Mouse (Mus musculus) adrenal gland, postnatal 10 days (tissue): ENCODE measurements at regions not wholly inside any gene's neighbourhood (a gene's known extent, or its start where the extent isn't known, plus 50 kb on each side); places are given as distances from the start of the nearest gene placed in this dataset.

Experiments used
- DNase-seq: peaks from one replicate; pipeline ENCODE4 v3.0.0; 2021; ENCODE audit warnings: mixed read lengths

GRCm38 (mm10) chr13:81852309-81852978 is 69.6 kb downstream of the Cetn3 start:
- no peak for DNase-seq

GRCm38 (mm10) chr13:81856072-81856471 is 73.2 kb downstream of the Cetn3 start:
- DNase-seq: no peak

GRCm38 (mm10) chr13:81860683-81861082 is 77.8 kb downstream of the Cetn3 start:
- DNase-seq: no peak

- DNase-seq: no peak
Observed at GRCm38 (mm10) chr13:81861886-81862600, 79.2 kb downstream of the Cetn3 start.

- DNase-seq: no peak
Observed at GRCm38 (mm10) chr13:81871226-81871625, 88.3 kb downstream of the Cetn3 start.

GRCm38 (mm10) chr13:81885879-81886278 is 103.0 kb downstream of the Cetn3 start:
- no peak for DNase-seq

GRCm38 (mm10) chr13:81930266-81930665 is 147.4 kb downstream of the Cetn3 start:
- DNase-seq: no peak

- DNase-seq: no peak
Observed at GRCm38 (mm10) chr13:81931199-81931598, 148.3 kb downstream of the Cetn3 start.

- no peak for DNase-seq
Observed at GRCm38 (mm10) chr13:81937061-81937460, 154.2 kb downstream of the Cetn3 start.

GRCm38 (mm10) chr13:81944047-81944446 is 161.2 kb downstream of the Cetn3 start:
- peak; percentile 89 for DNase-seq

GRCm38 (mm10) chr13:81944469-81944868 is 161.6 kb downstream of the Cetn3 start:
- DNase-seq: no peak

- DNase-seq: no peak
Observed at GRCm38 (mm10) chr13:81945741-81946140, 162.9 kb downstream of the Cetn3 start.

GRCm38 (mm10) chr13:81965431-81965830 is 182.6 kb downstream of the Cetn3 start:
- no peak for DNase-seq

- no peak for DNase-seq
Observed at GRCm38 (mm10) chr13:81975878-81976277, 193.0 kb downstream of the Cetn3 start.

GRCm38 (mm10) chr13:81978003-81978402 is 195.1 kb downstream of the Cetn3 start:
- DNase-seq: no peak

- no peak for DNase-seq
Observed at GRCm38 (mm10) chr13:81979289-81979688, 196.4 kb downstream of the Cetn3 start.

- no peak for DNase-seq
Observed at GRCm38 (mm10) chr13:81980094-81980493, 197.2 kb downstream of the Cetn3 start.

- peak; percentile 7 for DNase-seq
Observed at GRCm38 (mm10) chr13:81982491-81982890, 199.6 kb downstream of the Cetn3 start.

GRCm38 (mm10) chr13:82000681-82001212 is 217.9 kb downstream of the Cetn3 start:
- no peak for DNase-seq

- no peak for DNase-seq
Observed at GRCm38 (mm10) chr13:82005929-82006726, 223.3 kb downstream of the Cetn3 start.

- no peak for DNase-seq
Observed at GRCm38 (mm10) chr13:82007222-82007621, 224.3 kb downstream of the Cetn3 start.

GRCm38 (mm10) chr13:82039623-82040022 is 256.7 kb downstream of the Cetn3 start:
- no peak for DNase-seq
